Mouse (Mus musculus): ENCODE data around the gene Parm1.

GRCm38 (mm10) chr5:91655263-91655662 lies 137.8 kb downstream of the Parm1 start:
- TF ChIP-seq CTCF (conservative IDR thresholded peaks at IDR 0.05; ENCODE audit: insufficient read depth, insufficient read length, low read depth, low read length) (no peak), POLR2A (IDR thresholded peaks at IDR 0.05; ENCODE audit: low read depth, low read length) (no peak)

Measured in kidney, adult 2 months (tissue).